Mouse (Mus musculus) midbrain, embryonic 16.5 days (tissue): ENCODE results near the gene S1pr3. TPM values are rescaled to one million over a fixed set of nuclear protein-coding genes. Genes with fewer than 3 reads are reported as not detected.

Experiments used
- ATAC-seq: fragments of 200-750 bp; cut with Nextera tagmentation; 2 replicates; pipeline ENCODE4 v1.8.0; 2017; ENCODE audit warnings: moderate TSS enrichment
- H3K27ac ChIP-seq: fragments of 300-500 bp; sonication (generic); 2 replicates; pipeline ENCODE4 v1.5.1; 2014; ENCODE audit warnings: mild to moderate bottlenecking, low read length, mixed read lengths
- H3K27me3 ChIP-seq: fragments of 300-500 bp; sonication (generic); 2 replicates; pipeline ENCODE4 v1.6.1; 2014; ENCODE audit warnings: low read depth, low read length, mixed read lengths; ENCODE audit not compliant: control insufficient read depth, insufficient read depth
- H3K36me3 ChIP-seq: fragments of 300-500 bp; sonication (generic); 2 replicates; pipeline ENCODE4 v1.6.1; 2014; ENCODE audit warnings: mild to moderate bottlenecking, low read length, moderate library complexity, mixed read lengths; ENCODE audit not compliant: control insufficient read depth, insufficient read depth
- H3K4me1 ChIP-seq: fragments of 300-500 bp; sonication (generic); 2 replicates; pipeline ENCODE4 v1.6.1; 2014; ENCODE audit warnings: mild to moderate bottlenecking, low read length, mixed read lengths; ENCODE audit not compliant: control insufficient read depth, insufficient read depth
- H3K4me2 ChIP-seq: fragments of 300-500 bp; sonication (generic); 2 replicates; pipeline ENCODE4 v1.6.1; 2014; ENCODE audit warnings: mild to moderate bottlenecking, low read length, mixed read lengths
- H3K4me3 ChIP-seq: fragments of 300-500 bp; sonication (generic); 2 replicates; pipeline ENCODE4 v1.5.1; 2014; ENCODE audit warnings: low read depth, mild to moderate bottlenecking, low read length, moderate library complexity, mixed read lengths
- H3K9ac ChIP-seq: fragments of 300-500 bp; sonication (generic); 2 replicates; pipeline ENCODE4 v1.6.1; 2014; ENCODE audit warnings: low read depth, low read length, mixed read lengths
- H3K9me3 ChIP-seq: fragments of 300-500 bp; sonication (generic); replicated peaks from 2 replicates; pipeline ENCODE4 v1.6.1; 2014; ENCODE audit warnings: mild to moderate bottlenecking, low read length, mixed read lengths; ENCODE audit not compliant: control insufficient read depth, poor library complexity, severe bottlenecking
- WGBS: fragments of 180-500 bp; shearing (Covaris S2); extraction: QIAGEN DNeasy Blood & Tissue Kit; methylation state at CpG from one replicate; pipeline ENCODE4 v1.1.7; 2014; 5-methylcytosine and 5-hydroxymethylcytosine counted together
- polyA plus RNA-seq: library from polyadenylated mRNA; unstranded; fragments of >200 nt; fragmentation: Nextera tagmentation; extraction: Ambion mirVana; gene quantifications from 2 replicates; pipeline ENCODE4 v1.2.1, GENCODE M21; 2015

Gene S1pr3
- polyA plus RNA-seq, 1 experiment from 2014 or later = 11.9 TPM

GRCm38 (mm10) chr13:51456190-51456878 lies 47.9 kb downstream of the S1pr3 start:
- H3K27me3 ChIP-seq = no peaks in the 10 kb centered on the region
- no peak overlapping the region for H3K9ac ChIP-seq
- no peaks in the 10 kb centered on the region for H3K36me3 ChIP-seq
- H3K4me2 ChIP-seq = no peak overlapping the region
- no peaks in the 10 kb centered on the region for H3K4me1 ChIP-seq
- no peaks in the 10 kb centered on the region for H3K9me3 ChIP-seq
- no peak overlapping the region for H3K4me3 ChIP-seq
- ATAC-seq = no peak
- WGBS = 62% methylated on average over 4 of the region's 4 CpGs
- H3K27ac ChIP-seq = no peak overlapping the region

- H3K9ac ChIP-seq = no peak overlapping the region
- H3K36me3 ChIP-seq = peaks cover 3% of the 10 kb centered on the region; the same call in 1 of the 2 replicates
- H3K4me1 ChIP-seq = no peaks in the 10 kb centered on the region
- no peak overlapping the region for H3K4me3 ChIP-seq
- 67% methylated on average over 4 of the region's 4 CpGs for WGBS
- no peaks in the 10 kb centered on the region for H3K9me3 ChIP-seq
- no peak for ATAC-seq
- H3K27me3 ChIP-seq = no peaks in the 10 kb centered on the region
- H3K4me2 ChIP-seq = no peak overlapping the region
- H3K27ac ChIP-seq = no peak overlapping the region
Measured at GRCm38 (mm10) chr13:51464294-51464693, 55.9 kb downstream of the S1pr3 start.

GRCm38 (mm10) chr13:51466117-51466841 lies 57.8 kb downstream of the S1pr3 start:
- H3K4me2 ChIP-seq = no peak overlapping the region
- H3K27me3 ChIP-seq = no peaks in the 10 kb centered on the region
- H3K4me1 ChIP-seq = no peaks in the 10 kb centered on the region
- peaks cover 3% of the 10 kb centered on the region; the same call in 1 of the 2 replicates for H3K36me3 ChIP-seq
- ATAC-seq = no peak
- no peak overlapping the region for H3K9ac ChIP-seq
- H3K27ac ChIP-seq = no peak overlapping the region
- no peak overlapping the region for H3K4me3 ChIP-seq
- WGBS = 75% methylated on average over 14 of the region's 14 CpGs
- no peaks in the 10 kb centered on the region for H3K9me3 ChIP-seq

GRCm38 (mm10) chr13:51468697-51469250 lies 60.3 kb downstream of the S1pr3 start:
- Histone ChIP-seq H3K4me3 (no peak overlapping the region), H3K4me1 (no peaks in the 10 kb centered on the region), H3K9ac (no peak overlapping the region), H3K36me3 (peaks cover 3% of the 10 kb centered on the region; the same call in 1 of the 2 replicates), H3K4me2 (no peak overlapping the region), H3K9me3 (no peaks in the 10 kb centered on the region), H3K27ac (no peak overlapping the region), H3K27me3 (no peaks in the 10 kb centered on the region)
- no peak for ATAC-seq
- WGBS = 79% methylated on average over 17 of the region's 17 CpGs

Other genes starting within 250 kb of the S1pr3 start
- gene Nxnl2, start 237.6 kb upstream of the S1pr3 start, polyA plus RNA-seq = 3.2 and 3.9 TPM in 2 replicates
- gene Shc3, start 160.8 kb downstream of the S1pr3 start, polyA plus RNA-seq = 7.2 and 8.3 TPM in 2 replicates
- gene Cks2, start 236.6 kb downstream of the S1pr3 start, polyA plus RNA-seq = 26.3 and 35.8 TPM in 2 replicates
- 29.4 and 33.6 TPM in 2 replicates for gene Secisbp2, start 243.1 kb downstream of the S1pr3 start, polyA plus RNA-seq